Mouse (Mus musculus): ENCODE measurements around the gene Hexb. TPM values are rescaled to one million over a fixed set of nuclear protein-coding genes. Genes with fewer than 3 reads are reported as not detected.

The Hexb gene
- polyA plus RNA-seq (2017; shearing (Covaris generic)) = 100 to 1,000 TPM in 1 of 2 experiments, 10 to 100 TPM in 1; 78.3 to 112 TPM

GRCm38 (mm10) chr13:97197932-97198562 lies at the start of gene Hexb:
TSS of gene Hexb (minus strand) at chr13:97198357.

GRCm38 (mm10) chr13:97240965-97241786 lies 43.0 kb upstream of the Hexb start, which contains the start of gene Enc1:
TSS of gene Enc1 (plus strand) at chr13:97241105.

GRCm38 (mm10) chr13:97137466-97138400 lies 60.4 kb downstream of the Hexb start, which contains the start of the genes Gfm2 and Nsa2:
TSS of gene Gfm2 (plus strand) at chr13:97137937.
TSS of gene Nsa2 (minus strand) at chr13:97137937.

Other genes with a start within 250 kb of the Hexb start
- gene 1700029F12Rik, start 164.0 kb downstream of the Hexb start, polyA plus RNA-seq (2017; shearing (Covaris generic)) = not detected
- gene Fam169a, start 131.1 kb downstream of the Hexb start, polyA plus RNA-seq (2017; shearing (Covaris generic)) = under 1 TPM; 0.11 to 0.48 TPM
- gene Gm6169, start 99.1 kb downstream of the Hexb start, polyA plus RNA-seq (2017; shearing (Covaris generic)) = 1 to 10 TPM; 3.9 to 5.7 TPM
- 10 to 100 TPM; 30.5 to 30.8 TPM for gene Gfm2, start 60.4 kb downstream of the Hexb start, polyA plus RNA-seq (2017; shearing (Covaris generic))
- 100 to 1,000 TPM in 1 of 2 experiments, 10 to 100 TPM in 1; 83.4 to 107 TPM for gene Nsa2, start 60.4 kb downstream of the Hexb start, polyA plus RNA-seq (2017; shearing (Covaris generic))
- gene Enc1, start 42.7 kb upstream of the Hexb start, polyA plus RNA-seq (2017; shearing (Covaris generic)) = under 1 TPM; 0.33 to 0.38 TPM